Mouse (Mus musculus) kidney, adult 2 months (tissue): ENCODE measurements at regions not wholly inside any gene's neighbourhood (a gene's known extent, or its start where the extent isn't known, plus 50 kb on each side); places are given as distances from the start of the nearest gene placed in this dataset.

Experiments
- CTCF ChIP-seq: fragments of 200-500 bp; conservative IDR thresholded peaks from 2 replicates; pipeline ENCODE4 v1.5.1; 2011; ENCODE audit warnings: low read depth, mild to moderate bottlenecking, control low read depth, low read length, moderate library complexity, mixed read lengths; ENCODE audit not compliant: insufficient read depth, insufficient read length
- POLR2A ChIP-seq: fragments of 200-500 bp; IDR thresholded peaks from one replicate; pipeline ENCODE4 v1.6.1; 2011; ENCODE audit warnings: low read depth, low read length, control low read depth

DNA sequence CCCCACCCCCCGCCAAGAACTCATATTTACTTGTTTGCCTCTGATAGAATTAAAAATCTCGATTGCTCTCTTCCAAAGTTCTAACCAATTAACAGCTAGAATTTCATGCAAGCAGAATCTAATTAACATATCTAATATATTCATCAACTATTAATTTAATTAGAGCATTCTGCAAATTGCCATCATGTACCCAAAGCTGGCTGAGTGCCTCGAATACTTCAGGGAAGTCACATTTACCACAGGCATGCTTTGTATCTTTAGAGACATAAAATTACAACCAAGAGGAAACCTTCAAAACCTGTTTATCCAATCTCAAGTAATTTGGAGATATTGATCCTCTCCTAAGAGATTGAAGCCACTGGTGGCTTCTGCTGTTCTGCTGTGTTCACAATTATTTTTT lies 401.6 kb upstream of the Nmur2 start:
- TF ChIP-seq CTCF (no peak), POLR2A (no peak)
